Mouse (Mus musculus): Measurements from ENCODE around the gene Ell3.

DNA sequence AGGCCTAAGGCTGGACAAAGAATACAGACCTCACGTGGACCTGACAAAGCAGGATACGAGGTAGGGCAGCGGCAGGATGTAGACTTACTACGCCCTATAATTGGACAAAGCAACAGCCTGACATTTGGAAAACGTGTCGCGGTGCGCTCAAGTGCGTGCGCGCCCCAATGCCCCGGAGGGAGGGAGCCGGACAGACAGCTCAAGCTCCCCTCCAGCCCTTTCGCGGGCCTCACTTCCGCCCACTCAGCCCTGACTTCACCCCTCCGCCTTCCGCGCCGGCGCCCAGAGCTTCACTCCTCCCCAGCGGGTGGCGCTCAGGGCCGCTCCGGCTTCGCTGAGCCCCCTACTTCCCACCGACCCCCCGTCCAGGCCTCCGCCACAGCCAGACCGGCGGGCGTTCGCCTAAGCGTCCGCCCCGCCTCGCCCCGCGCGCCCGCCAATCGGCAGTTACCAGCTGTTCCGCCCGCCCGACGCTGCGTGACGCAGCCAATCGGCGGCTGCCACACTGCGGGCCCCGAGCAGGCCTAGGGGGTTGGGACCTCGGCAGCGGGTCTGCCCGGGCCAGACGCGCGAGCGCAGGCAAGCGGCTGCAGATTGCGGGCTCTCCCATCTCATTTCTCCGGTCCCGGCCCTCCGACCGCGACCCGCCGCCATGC lies 30.6 kb downstream of the Ell3 start, which contains the start of the genes Pdia3 and Catsper2:
- TF ChIP-seq CTCF (IDR thresholded peaks at IDR 0.05; ENCODE audit: low read depth, low read length) (no peak), POLR2A (IDR thresholded peaks at IDR 0.05; ENCODE audit: insufficient read depth, low read length) (peak; percentile 76), EP300 (IDR thresholded peaks at IDR 0.05; ENCODE audit: insufficient read depth, low read depth, low read length) (0 out of 2 replicates have a peak, but pooled peaks have one; percentile 43)

Data from ES-Bruce4 (cell line).